ENCODE assay signal across 8 mouse cellular contexts in genomic region chr15:100422899-100423860, GRCm38 (mm10). TPM values are rescaled to one million over a fixed set of nuclear protein-coding genes. Genes with fewer than 3 reads are reported as not detected.
DNase-seq lines count a peak whose midpoint lies in the region; ATAC-seq and TF ChIP-seq lines count a peak whose summit lies in the region.

No protein-coding gene starts in this region.

- H3K4me3 ChIP-seq in forebrain, embryonic 11.5 days (ENCODE audit: low read depth, low read length): peak overlapping the region; percentile 96
- H3K4me3 ChIP-seq in heart, postnatal 0 days (ENCODE audit: low read depth, low read length): peak overlapping the region; percentile 83
- peak overlapping the region; percentile 84 for H3K4me3 ChIP-seq in liver, embryonic 16.5 days (ENCODE audit: low read depth, low read length)
- H3K4me3 ChIP-seq in neural tube, embryonic 13.5 days: peak overlapping the region; percentile 91
- H3K4me3 ChIP-seq in testis, adult 2 months (ENCODE audit: control insufficient read depth, low read depth, low read length): peak overlapping the region; percentile 90

- H3K9ac ChIP-seq in forebrain, embryonic 11.5 days (ENCODE audit: low read length): peak overlapping the region; percentile 90
- H3K9ac ChIP-seq in heart, postnatal 0 days (replicated peaks; ENCODE audit: low read depth, low read length): peak overlapping the region; percentile 83
- H3K9ac ChIP-seq in liver, embryonic 16.5 days (ENCODE audit: low read depth, low read length): peak overlapping the region; percentile 98
- H3K9ac ChIP-seq in neural tube, embryonic 13.5 days: peak overlapping the region; percentile 97

- peaks cover 19% of the 10 kb centered on the region for H3K27me3 ChIP-seq in forebrain, embryonic 11.5 days (ENCODE audit: control insufficient read depth, insufficient read depth, low read length)
- peaks cover 12% of the 10 kb centered on the region; the same call in 1 of the 2 replicates for H3K27me3 ChIP-seq in heart, postnatal 0 days (ENCODE audit: control insufficient read depth, insufficient read depth, low read length)
- H3K27me3 ChIP-seq in liver, embryonic 16.5 days (ENCODE audit: control insufficient read depth, insufficient read depth, low read depth, low read length): peaks cover 16% of the 10 kb centered on the region
- peaks cover 29% of the 10 kb centered on the region for H3K27me3 ChIP-seq in neural tube, embryonic 13.5 days
- no peaks in the 10 kb centered on the region for H3K27me3 ChIP-seq in testis, adult 2 months (ENCODE audit: control insufficient read depth, insufficient read depth, low read length)

- ATAC-seq in forebrain, embryonic 11.5 days (replicated peaks; ENCODE audit: low FRiP score): peak; percentile 99
- ATAC-seq in heart, postnatal 0 days (ENCODE audit: insufficient read depth, low read depth): peak; percentile 100
- peak; percentile 93 for ATAC-seq in liver, embryonic 16.5 days (ENCODE audit: low read depth)
- peak; percentile 97 for ATAC-seq in neural tube, embryonic 13.5 days (ENCODE audit: low read depth)

- WGBS in forebrain, embryonic 11.5 days: 1% methylated on average over 65 of the region's 65 CpGs
- under 1% methylated on average over 65 of the region's 65 CpGs for WGBS in heart, postnatal 0 days
- WGBS in liver, embryonic 16.5 days (ENCODE audit: insufficient replicate concordance): under 1% methylated on average over 58 of the region's 65 CpGs
- 1% methylated on average over 61 of the region's 65 CpGs for WGBS in neural tube, embryonic 13.5 days

- no peak for TF ChIP-seq EP300 in heart, postnatal 0 days (IDR thresholded peaks at IDR 0.05; ENCODE audit: low read depth)

- peak overlapping the region; percentile 69 for H3K4me2 ChIP-seq in forebrain, embryonic 11.5 days (ENCODE audit: low read depth, low read length, severe bottlenecking)
- peak overlapping the region; percentile 89 for H3K4me2 ChIP-seq in heart, postnatal 0 days (ENCODE audit: low read depth, low read length)
- peak overlapping the region; percentile 99 for H3K4me2 ChIP-seq in liver, embryonic 16.5 days (ENCODE audit: low read depth, low read length)
- peak overlapping the region; percentile 80 for H3K4me2 ChIP-seq in neural tube, embryonic 13.5 days

- peak; percentile 88 for TF ChIP-seq POLR2A in testis, adult 2 months (IDR thresholded peaks at IDR 0.05; ENCODE audit: control insufficient read depth, low read depth, low read length)

- peaks cover 12% of the 10 kb centered on the region for H3K4me1 ChIP-seq in forebrain, embryonic 11.5 days (replicated peaks; ENCODE audit: control insufficient read depth, insufficient read depth, low read length)
- H3K4me1 ChIP-seq in heart, postnatal 0 days (ENCODE audit: control insufficient read depth, insufficient read depth): peaks cover 23% of the 10 kb centered on the region
- H3K4me1 ChIP-seq in liver, embryonic 16.5 days (ENCODE audit: control insufficient read depth, low read depth, low read length): peaks cover 47% of the 10 kb centered on the region
- peaks cover 55% of the 10 kb centered on the region for H3K4me1 ChIP-seq in neural tube, embryonic 13.5 days (replicated peaks)
- H3K4me1 ChIP-seq in testis, adult 2 months (ENCODE audit: control insufficient read depth, insufficient read depth, low read length): peaks cover 17% of the 10 kb centered on the region

- peak; percentile 80 to 84 for DNase-seq in CD8-positive naive resting alpha-beta T cell, adult 2 months (ENCODE audit: low read depth in 2 of 2, low spot score in 2 of 2)
- peak; percentile 81 for DNase-seq in c-Kit-positive CD71-negative TER-119-negative erythroid progenitor cells, embryonic 14.5 days (ENCODE audit: low read depth)
- peak; percentile 99 for DNase-seq in forebrain, embryonic 11.5 days (ENCODE audit: low spot score)
- peak; percentile 96 for DNase-seq in heart, postnatal 0 days (ENCODE audit: low spot score)
- peak; percentile 97 to 98 for DNase-seq in kidney, postnatal 4 days

- no peaks in the 10 kb centered on the region for H3K36me3 ChIP-seq in forebrain, embryonic 11.5 days (ENCODE audit: control insufficient read depth, insufficient read depth, low read length)
- no peaks in the 10 kb centered on the region for H3K36me3 ChIP-seq in heart, postnatal 0 days (replicated peaks; ENCODE audit: control insufficient read depth, insufficient read depth, low read length)
- no peaks in the 10 kb centered on the region for H3K36me3 ChIP-seq in liver, embryonic 16.5 days (ENCODE audit: control insufficient read depth, insufficient read depth)
- no peaks in the 10 kb centered on the region for H3K36me3 ChIP-seq in neural tube, embryonic 13.5 days
- H3K36me3 ChIP-seq in testis, adult 2 months (ENCODE audit: control insufficient read depth, insufficient read depth, low read length): no peaks in the 10 kb centered on the region

- no peak overlapping the region for H3K27ac ChIP-seq in forebrain, embryonic 11.5 days (ENCODE audit: low read depth, low read length)
- H3K27ac ChIP-seq in heart, postnatal 0 days (ENCODE audit: low read depth): peak overlapping the region; percentile 56; the same call in 1 of the 2 replicates
- peak overlapping the region; percentile 97 for H3K27ac ChIP-seq in liver, embryonic 16.5 days (ENCODE audit: low read length)
- peak overlapping the region; percentile 52 for H3K27ac ChIP-seq in neural tube, embryonic 13.5 days (replicated peaks)
- peak overlapping the region; percentile 81 for H3K27ac ChIP-seq in testis, adult 2 months (ENCODE audit: control insufficient read depth, insufficient read depth, low read depth, low read length)

- no peaks in the 10 kb centered on the region for H3K9me3 ChIP-seq in forebrain, embryonic 11.5 days (ENCODE audit: control insufficient read depth, low read length)
- H3K9me3 ChIP-seq in heart, postnatal 0 days (replicated peaks; ENCODE audit: control insufficient read depth, low read length): no peaks in the 10 kb centered on the region
- no peaks in the 10 kb centered on the region for H3K9me3 ChIP-seq in liver, embryonic 16.5 days (replicated peaks; ENCODE audit: control insufficient read depth, low read length)
- H3K9me3 ChIP-seq in neural tube, embryonic 13.5 days: no peaks in the 10 kb centered on the region

- TF ChIP-seq CTCF in heart, postnatal 0 days (IDR thresholded peaks at IDR 0.05; ENCODE audit: low read depth): no peak
- TF ChIP-seq CTCF in testis, adult 2 months (IDR thresholded peaks at IDR 0.05; ENCODE audit: control insufficient read depth, insufficient read depth, insufficient replicate concordance, low read depth, low read length): no peak

RNA-seq across cellular contexts. Expression of gene Gm5475, which starts 1.2 kb away (rescaled TPM):
- polyA plus RNA-seq in forebrain, embryonic 11.5 days (2014; fragmentation: Nextera tagmentation; extraction: Ambion mirVana): not detected in 2 replicates
- not detected in 2 replicates for total RNA-seq in heart, postnatal 0 days (2014; rRNA removed; ENCODE audit: low replicate concordance)
- polyA plus RNA-seq in heart, postnatal 0 days (2015; fragmentation: Nextera tagmentation; extraction: Ambion mirVana): 0.04 TPM in 1 of 2 replicates, not detected in the other
- polyA plus RNA-seq in liver, embryonic 16.5 days (2015; fragmentation: Nextera tagmentation; extraction: Ambion mirVana): 0.04 TPM in 1 of 2 replicates, not detected in the other
- polyA plus RNA-seq in neural tube, embryonic 13.5 days (2015; fragmentation: Nextera tagmentation; extraction: Ambion mirVana): 0.10 TPM in 1 of 2 replicates, not detected in the other
- 0.19 and 0.30 TPM in 2 replicates for polyA plus RNA-seq in testis, adult 2 months (2012; rRNA removed)

RNA-seq across cellular contexts. Expression of gene Slc11a2, which starts 1.7 kb away (rescaled TPM):
- 18.0 and 23.2 TPM in 2 replicates for polyA plus RNA-seq in forebrain, embryonic 11.5 days (2014; fragmentation: Nextera tagmentation; extraction: Ambion mirVana)
- total RNA-seq in heart, postnatal 0 days (2014; rRNA removed; ENCODE audit: low replicate concordance): 18.0 and 66.7 TPM in 2 replicates
- polyA plus RNA-seq in heart, postnatal 0 days (2015; fragmentation: Nextera tagmentation; extraction: Ambion mirVana): 12.0 and 13.9 TPM in 2 replicates
- 37.1 and 40.0 TPM in 2 replicates for polyA plus RNA-seq in liver, embryonic 16.5 days (2015; fragmentation: Nextera tagmentation; extraction: Ambion mirVana)
- 22.3 and 23.4 TPM in 2 replicates for polyA plus RNA-seq in neural tube, embryonic 13.5 days (2015; fragmentation: Nextera tagmentation; extraction: Ambion mirVana)
- 29.3 and 38.4 TPM in 2 replicates for polyA plus RNA-seq in testis, adult 2 months (2012; rRNA removed)

RNA-seq across cellular contexts. Expression of gene Letmd1, which starts 45.6 kb away (rescaled TPM):
- 41.3 and 46.6 TPM in 2 replicates for polyA plus RNA-seq in forebrain, embryonic 11.5 days (2014; fragmentation: Nextera tagmentation; extraction: Ambion mirVana)
- 18.5 and 25.5 TPM in 2 replicates for total RNA-seq in heart, postnatal 0 days (2014; rRNA removed; ENCODE audit: low replicate concordance)
- 7.5 and 7.6 TPM in 2 replicates for polyA plus RNA-seq in heart, postnatal 0 days (2015; fragmentation: Nextera tagmentation; extraction: Ambion mirVana)
- polyA plus RNA-seq in liver, embryonic 16.5 days (2015; fragmentation: Nextera tagmentation; extraction: Ambion mirVana): 12.8 and 15.3 TPM in 2 replicates
- polyA plus RNA-seq in neural tube, embryonic 13.5 days (2015; fragmentation: Nextera tagmentation; extraction: Ambion mirVana): 54.0 and 57.9 TPM in 2 replicates
- polyA plus RNA-seq in testis, adult 2 months (2012; rRNA removed): 18.8 and 20.0 TPM in 2 replicates

RNA-seq across cellular contexts. Expression of gene Higd1c, which starts 58.8 kb away (rescaled TPM):
- polyA plus RNA-seq in forebrain, embryonic 11.5 days (2014; fragmentation: Nextera tagmentation; extraction: Ambion mirVana): not detected in 2 replicates
- not detected in 2 replicates for total RNA-seq in heart, postnatal 0 days (2014; rRNA removed; ENCODE audit: low replicate concordance)
- not detected in 2 replicates for polyA plus RNA-seq in heart, postnatal 0 days (2015; fragmentation: Nextera tagmentation; extraction: Ambion mirVana)
- not detected in 2 replicates for polyA plus RNA-seq in liver, embryonic 16.5 days (2015; fragmentation: Nextera tagmentation; extraction: Ambion mirVana)
- 3.1 and 3.2 TPM in 2 replicates for polyA plus RNA-seq in neural tube, embryonic 13.5 days (2015; fragmentation: Nextera tagmentation; extraction: Ambion mirVana)
- polyA plus RNA-seq in testis, adult 2 months (2012; rRNA removed): not detected in 2 replicates
